Mouse (Mus musculus) G1E (cell line): ENCODE data around the gene Atp2b2. TPM values are rescaled to one million over a fixed set of nuclear protein-coding genes. Genes with fewer than 3 reads are reported as not detected.

Experiments
- ATAC-seq: 2 replicates; pipeline ENCODE4 v1.8.0; 2016; ENCODE audit warnings: mild to moderate bottlenecking; ENCODE audit not compliant: insufficient number of reproducible peaks, poor library complexity, low FRiP score, severe bottlenecking; ENCODE audit errors: extremely low read depth
- DNase-seq: peaks from one replicate; pipeline ENCODE4 v3.0.0; 2012; ENCODE audit warnings: low spot score
- H3K27me3 ChIP-seq: 2 replicates; pipeline ENCODE4 v1.6.1; 2012; ENCODE audit warnings: mild to moderate bottlenecking, low read length, inconsistent platforms; ENCODE audit not compliant: insufficient read depth
- H3K36me3 ChIP-seq: replicated peaks from 2 replicates; pipeline ENCODE3; 2012; ENCODE audit warnings: mild to moderate bottlenecking, inconsistent platforms
- H3K4me1 ChIP-seq: 2 replicates; pipeline ENCODE4 v1.6.1; 2012; ENCODE audit warnings: low read depth, low read length, inconsistent platforms, mixed read lengths; ENCODE audit not compliant: insufficient read depth
- H3K4me3 ChIP-seq: 2 replicates; pipeline ENCODE4 v1.5.1; 2012; ENCODE audit warnings: low read depth, mild to moderate bottlenecking, inconsistent platforms, low read length, moderate library complexity, mixed read lengths
- H3K9me3 ChIP-seq: replicated peaks from 2 replicates; pipeline ENCODE4 v1.6.1; 2012; ENCODE audit warnings: inconsistent platforms
- CTCF ChIP-seq: IDR thresholded peaks from 2 replicates; pipeline ENCODE4 v1.5.1; 2012; ENCODE audit warnings: low read depth, low read length, inconsistent platforms, mixed read lengths
- GATA1 ChIP-seq: IDR thresholded peaks from 2 replicates; pipeline ENCODE4 v1.6.1; 2012; ENCODE audit warnings: borderline replicate concordance, low read length, inconsistent platforms, mixed read lengths
- GATA2 ChIP-seq: IDR thresholded peaks from 2 replicates; pipeline ENCODE4 v1.6.1; 2012; ENCODE audit warnings: low read depth, low read length, inconsistent platforms, borderline replicate concordance
- POLR2AphosphoS5 ChIP-seq: IDR thresholded peaks from 2 replicates; pipeline ENCODE4 v1.6.1; 2012; ENCODE audit warnings: low read depth, low read length, inconsistent platforms; ENCODE audit not compliant: insufficient replicate concordance
- TAL1 ChIP-seq: conservative IDR thresholded peaks from 2 replicates; pipeline ENCODE4 v1.6.1; 2012; ENCODE audit warnings: low read depth, low read length, inconsistent platforms, mixed read lengths
- polyA plus RNA-seq: library from polyadenylated mRNA; stranded (reverse); fragments of >175 nt; gene quantifications from 2 replicates; pipeline ENCODE4 v1.2.3, GENCODE M21; 2012
- total RNA-seq, 2 experiments: library from RNA; stranded (forward) in 1 of 2; stranded (reverse) in 1 of 2; fragments of 200-1000 nt in 1 of 2; fragments of >200 nt in 1 of 2; fragmentation: Nextera tagmentation in 1 of 2; gene quantifications; 2 replicates each; pipeline ENCODE4 v1.2.3; 2014 to 2017

The Atp2b2 gene
- total and polyA plus RNA-seq, 3 experiments = 0.22 TPM; not detected in 2

- TF ChIP-seq TAL1 = no peak
- TF ChIP-seq GATA2 = no peak
- TF ChIP-seq POLR2AphosphoS5 = no peak
- TF ChIP-seq CTCF = no peak
- TF ChIP-seq GATA1 = no peak
- Histone ChIP-seq H3K9me3 (peaks cover 11% of the 10 kb centered on the region), H3K36me3 (no peaks in the 10 kb centered on the region), H3K27me3 (no peaks in the 10 kb centered on the region), H3K4me3 (no peak overlapping the region), H3K4me1 (no peaks in the 10 kb centered on the region)
- ATAC-seq (no peak), DNase-seq (no peak)
Measured at GRCm38 (mm10) chr6:113778229-113778753, 264.1 kb downstream of the Atp2b2 start.

GRCm38 (mm10) chr6:113768804-113769203 is 273.6 kb downstream of the Atp2b2 start:
- ATAC-seq = no peak
- TF ChIP-seq GATA2 = no peak
- no peak for TF ChIP-seq POLR2AphosphoS5
- no peak for TF ChIP-seq TAL1
- TF ChIP-seq GATA1 = no peak
- TF ChIP-seq CTCF = no peak
- H3K4me1 ChIP-seq = no peaks in the 10 kb centered on the region
- no peak for DNase-seq
- H3K36me3 ChIP-seq = no peaks in the 10 kb centered on the region
- no peaks in the 10 kb centered on the region for H3K9me3 ChIP-seq
- no peaks in the 10 kb centered on the region for H3K27me3 ChIP-seq
- no peak overlapping the region for H3K4me3 ChIP-seq

- peak; percentile 44 for DNase-seq
- H3K4me1 ChIP-seq = no peaks in the 10 kb centered on the region
- H3K27me3 ChIP-seq = peaks cover 5% of the 10 kb centered on the region; the same call in 1 of the 2 replicates
- peak; percentile 78; the same call in 1 of the 2 replicates for TF ChIP-seq CTCF
- TF ChIP-seq GATA1 = no peak
- TF ChIP-seq TAL1 = no peak
- H3K9me3 ChIP-seq = no peaks in the 10 kb centered on the region
- no peaks in the 10 kb centered on the region for H3K36me3 ChIP-seq
- peak; percentile 59 for ATAC-seq
- H3K4me3 ChIP-seq = no peak overlapping the region
Measured at GRCm38 (mm10) chr6:113761644-113762043, 280.8 kb downstream of the Atp2b2 start.

GRCm38 (mm10) chr6:113749119-113749685 is 293.2 kb downstream of the Atp2b2 start:
- H3K27me3 ChIP-seq = peaks cover 19% of the 10 kb centered on the region
- no peaks in the 10 kb centered on the region for H3K9me3 ChIP-seq
- H3K36me3 ChIP-seq = no peaks in the 10 kb centered on the region
- ATAC-seq (no peak), DNase-seq (no peak)
- TF ChIP-seq TAL1 (no peak), CTCF (no peak), POLR2AphosphoS5 (no peak), GATA1 (no peak), GATA2 (no peak)
- no peaks in the 10 kb centered on the region for H3K4me1 ChIP-seq
- no peak overlapping the region for H3K4me3 ChIP-seq

- Histone ChIP-seq H3K4me3 (no peak overlapping the region), H3K9me3 (no peaks in the 10 kb centered on the region), H3K4me1 (no peaks in the 10 kb centered on the region), H3K27me3 (peaks cover 19% of the 10 kb centered on the region), H3K36me3 (no peaks in the 10 kb centered on the region)
- TF ChIP-seq CTCF (no peak), POLR2AphosphoS5 (no peak), GATA1 (no peak), GATA2 (no peak), TAL1 (no peak)
- DNase-seq = no peak
- no peak for ATAC-seq
Measured at GRCm38 (mm10) chr6:113748351-113748750, 294.1 kb downstream of the Atp2b2 start.

- Histone ChIP-seq H3K9me3 (no peaks in the 10 kb centered on the region), H3K4me3 (no peak overlapping the region), H3K27me3 (peaks cover 19% of the 10 kb centered on the region), H3K4me1 (no peaks in the 10 kb centered on the region), H3K36me3 (no peaks in the 10 kb centered on the region)
- TF ChIP-seq GATA2 = no peak
- no peak for TF ChIP-seq POLR2AphosphoS5
- no peak for DNase-seq
- no peak for ATAC-seq
Measured at GRCm38 (mm10) chr6:113747284-113747683, 295.1 kb downstream of the Atp2b2 start.

- Histone ChIP-seq H3K27me3 (peaks cover 11% of the 10 kb centered on the region), H3K9me3 (no peaks in the 10 kb centered on the region), H3K36me3 (no peaks in the 10 kb centered on the region), H3K4me3 (no peak overlapping the region), H3K4me1 (peaks cover 6% of the 10 kb centered on the region)
- ATAC-seq (no peak), DNase-seq (no peak)
- TF ChIP-seq GATA2 = no peak
- no peak for TF ChIP-seq GATA1
- TF ChIP-seq CTCF = no peak
- no peak for TF ChIP-seq TAL1
- no peak for TF ChIP-seq POLR2AphosphoS5
Measured at GRCm38 (mm10) chr6:113745117-113745516, 297.3 kb downstream of the Atp2b2 start.
